Mouse (Mus musculus) cerebellum, postnatal 4 days (tissue): ENCODE measurements around the gene Cry2.
A peak's percentile ranks its signal among the peaks of the same experiment; 100 is the strongest.
"Not testable (repeated sequence)": the region's sequence is repeated elsewhere in the genome, so short reads cannot be mapped to it uniquely, and the experiment has no call there.

Experiments used
- DNase-seq, 2 experiments: peaks; one replicate each; pipeline ENCODE4 v3.0.0; 2022; ENCODE audit warnings: low spot score in 2 of 2, mixed read lengths in 1 of 2

Cry2 gene

DNA sequence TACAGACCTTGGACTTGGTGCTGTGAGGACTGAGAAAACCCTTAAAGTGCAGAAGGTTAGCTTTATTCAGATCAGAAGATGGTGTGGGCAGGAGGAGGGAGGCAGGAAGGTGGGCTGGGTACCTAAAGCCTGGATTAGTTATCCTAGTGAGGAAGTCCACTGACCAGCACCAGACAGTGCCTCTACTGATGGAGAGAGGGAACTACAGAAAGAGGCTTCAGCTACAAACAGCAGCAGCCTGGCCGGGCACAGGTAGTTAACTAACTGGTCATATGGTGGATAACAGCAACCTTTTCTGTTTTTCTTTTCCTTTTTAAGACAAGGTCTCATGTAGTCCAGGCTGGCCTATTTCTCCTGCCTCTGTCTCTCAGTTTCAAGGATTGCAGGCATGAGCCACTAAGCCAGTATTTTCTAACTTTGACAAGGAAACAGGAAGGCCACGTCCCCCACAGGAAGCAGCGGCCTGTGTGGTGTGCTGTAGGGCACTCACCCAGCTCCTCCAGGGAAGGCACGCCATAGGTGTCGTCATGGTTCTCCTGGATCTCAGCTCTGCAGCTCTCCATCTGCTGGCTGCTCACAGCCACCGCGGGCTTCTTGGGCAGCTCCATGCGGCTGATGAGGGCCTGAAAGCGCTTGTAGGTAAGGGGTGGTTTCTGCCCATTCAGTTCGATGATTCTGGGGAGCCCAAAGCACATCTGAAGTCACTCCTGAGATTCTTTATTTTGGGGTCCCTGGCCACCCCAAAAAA lies 11.3 kb downstream of the Cry2 start:
- no peak for DNase-seq

DNA sequence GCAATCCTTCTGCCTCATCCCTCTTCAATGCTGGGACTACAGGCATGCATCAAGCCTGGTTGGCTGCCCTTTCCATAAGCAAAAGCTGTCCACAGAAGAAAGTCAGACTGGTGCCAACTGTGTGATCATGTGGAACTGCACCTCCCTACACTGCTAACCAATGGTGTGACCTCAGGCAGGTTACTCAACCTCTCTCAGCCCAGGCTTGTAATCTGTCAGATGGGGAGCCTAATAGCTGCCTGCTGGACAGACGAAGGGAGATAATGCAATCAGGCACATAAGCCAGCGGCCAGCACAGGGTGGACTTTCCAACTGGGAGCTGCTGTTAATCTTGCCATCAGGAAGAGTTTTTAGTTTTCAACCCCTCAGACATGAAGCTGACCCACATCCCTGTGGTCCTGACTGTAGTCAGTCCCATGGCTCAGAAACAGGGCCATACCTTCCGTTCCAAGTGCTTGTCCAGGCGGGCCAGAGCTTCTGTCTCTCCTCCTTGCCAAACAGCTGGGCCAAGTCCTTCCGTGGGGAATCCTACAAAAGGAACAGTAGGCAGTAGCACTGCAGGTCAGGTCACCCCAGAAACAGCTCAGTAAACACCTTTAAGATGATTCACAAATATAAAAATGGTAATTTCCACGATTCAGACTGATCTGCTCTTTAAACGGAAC lies 12.0 kb downstream of the Cry2 start:
- DNase-seq, result no peak

DNA sequence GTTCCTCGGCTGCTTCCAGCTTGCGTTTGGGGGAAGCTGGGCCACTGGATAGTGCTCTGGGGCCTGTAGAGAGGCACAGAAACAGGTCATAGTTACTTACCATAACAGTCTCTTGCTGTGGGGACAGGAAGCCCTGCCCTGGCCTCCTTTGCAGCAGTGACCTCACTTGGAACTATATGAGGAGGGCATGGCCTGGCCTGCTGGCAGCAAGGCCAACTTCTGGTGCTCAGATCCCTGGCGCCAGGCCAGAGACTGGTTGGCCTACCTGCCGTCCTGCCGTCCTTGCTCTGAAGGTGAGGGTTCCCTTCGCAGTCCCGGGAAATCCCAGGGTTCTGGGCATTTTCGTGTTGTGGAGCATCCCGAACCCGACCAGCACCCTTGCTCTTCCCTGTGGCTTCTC lies 22.1 kb downstream of the Cry2 start:
- no peak for DNase-seq

DNA sequence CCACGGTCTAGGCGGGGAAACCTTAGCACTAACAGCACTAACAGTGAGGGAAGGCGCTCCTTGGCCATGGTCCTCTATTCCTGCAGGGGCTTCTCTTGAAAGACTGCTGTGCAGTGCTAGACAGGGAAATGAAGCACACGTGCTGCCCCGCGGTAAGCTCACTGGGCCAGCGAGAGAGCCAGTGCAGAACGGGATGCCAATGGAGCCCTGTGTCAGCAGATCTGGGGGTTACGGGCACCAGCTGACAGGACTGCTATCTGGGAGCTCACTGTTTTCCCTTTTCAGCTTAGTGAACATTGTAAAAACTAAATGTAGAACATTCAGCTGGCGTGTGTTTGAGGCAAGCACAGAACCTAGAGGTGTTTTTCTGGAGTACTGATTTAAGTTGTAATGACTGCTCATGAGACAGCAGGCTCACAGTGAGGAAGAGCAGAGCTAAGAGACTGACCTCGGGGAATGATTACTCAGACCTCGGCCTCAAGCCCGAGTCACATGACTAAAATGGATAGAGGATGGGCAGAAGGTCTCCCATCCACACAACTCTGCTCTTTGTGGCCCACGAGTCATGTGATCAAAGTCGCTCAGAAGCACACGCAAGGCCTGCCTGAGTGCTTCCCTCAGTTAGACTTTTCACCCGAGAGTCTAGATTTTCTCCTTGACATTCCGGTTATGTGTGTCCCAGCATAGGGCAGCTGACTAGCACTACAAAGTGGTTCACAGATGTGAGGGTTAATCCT lies 25.4 kb downstream of the Cry2 start:
- DNase-seq, result no peak

DNA sequence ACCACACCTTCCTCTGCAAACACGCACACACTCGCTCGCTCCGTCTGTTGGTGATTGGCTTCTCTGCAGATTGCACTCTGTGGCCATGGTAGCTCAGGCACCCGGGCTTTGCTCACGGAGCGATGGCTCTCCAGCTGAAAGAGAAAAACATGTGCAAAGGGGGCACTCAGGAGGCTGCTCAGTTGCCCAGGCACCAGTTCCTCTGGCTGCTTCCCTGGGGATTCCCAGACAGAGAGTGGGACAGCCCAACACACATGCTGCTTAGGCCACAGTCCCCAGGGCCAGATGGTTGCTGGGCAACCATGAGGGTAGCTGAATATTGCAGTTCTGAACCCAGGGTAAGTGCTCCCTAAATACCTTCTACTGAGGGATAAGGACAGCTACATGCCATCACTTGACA lies 28.2 kb downstream of the Cry2 start:
- no peak for DNase-seq

DNA sequence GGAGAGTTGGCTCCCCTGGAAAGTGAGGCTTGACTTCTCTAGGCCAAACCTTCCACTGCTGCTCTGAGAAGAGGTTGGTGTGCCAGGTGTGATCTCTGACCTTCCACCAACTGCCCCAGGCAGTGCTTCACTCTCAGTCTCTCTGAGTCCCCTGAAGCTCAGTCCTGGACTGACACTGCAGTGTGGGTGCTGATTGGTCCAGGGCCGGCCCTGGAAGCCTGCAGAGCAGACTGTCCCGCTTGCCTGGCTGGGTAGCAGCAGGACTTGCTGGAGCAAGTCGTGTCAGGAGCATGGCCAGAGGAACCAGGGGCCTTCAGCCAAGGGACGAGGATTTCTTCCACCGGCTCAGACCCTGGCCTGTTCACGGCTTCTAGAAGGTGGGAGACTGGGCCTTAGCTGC lies 29.1 kb downstream of the Cry2 start:
- DNase-seq, result no peak

DNA sequence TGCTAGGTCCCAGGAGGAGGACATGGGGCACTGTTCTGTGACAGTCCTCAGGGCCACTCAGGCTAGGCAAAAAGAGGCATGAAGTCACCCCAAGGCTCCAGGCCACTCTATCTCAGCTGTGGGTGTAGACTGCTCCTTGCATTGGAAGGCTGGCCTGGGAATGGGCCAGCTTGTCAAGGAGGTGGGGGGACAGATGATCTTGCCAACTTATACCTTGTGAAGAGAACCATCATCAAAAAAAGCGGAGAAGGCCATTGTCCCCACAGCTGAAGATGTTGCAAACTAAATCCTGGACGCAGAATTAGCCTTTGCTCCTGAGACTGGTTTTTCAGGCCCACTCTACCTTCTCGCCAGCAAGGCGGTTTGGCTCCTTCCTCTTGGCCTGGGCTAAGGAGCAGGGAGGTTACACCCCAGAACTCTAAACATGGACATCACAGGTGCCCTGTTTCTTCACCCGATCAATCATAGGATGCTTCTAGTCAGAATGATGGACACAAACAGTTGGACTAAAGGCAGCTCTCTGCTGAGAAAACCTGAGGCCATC lies 30.0 kb downstream of the Cry2 start:
- no peak for DNase-seq

DNA sequence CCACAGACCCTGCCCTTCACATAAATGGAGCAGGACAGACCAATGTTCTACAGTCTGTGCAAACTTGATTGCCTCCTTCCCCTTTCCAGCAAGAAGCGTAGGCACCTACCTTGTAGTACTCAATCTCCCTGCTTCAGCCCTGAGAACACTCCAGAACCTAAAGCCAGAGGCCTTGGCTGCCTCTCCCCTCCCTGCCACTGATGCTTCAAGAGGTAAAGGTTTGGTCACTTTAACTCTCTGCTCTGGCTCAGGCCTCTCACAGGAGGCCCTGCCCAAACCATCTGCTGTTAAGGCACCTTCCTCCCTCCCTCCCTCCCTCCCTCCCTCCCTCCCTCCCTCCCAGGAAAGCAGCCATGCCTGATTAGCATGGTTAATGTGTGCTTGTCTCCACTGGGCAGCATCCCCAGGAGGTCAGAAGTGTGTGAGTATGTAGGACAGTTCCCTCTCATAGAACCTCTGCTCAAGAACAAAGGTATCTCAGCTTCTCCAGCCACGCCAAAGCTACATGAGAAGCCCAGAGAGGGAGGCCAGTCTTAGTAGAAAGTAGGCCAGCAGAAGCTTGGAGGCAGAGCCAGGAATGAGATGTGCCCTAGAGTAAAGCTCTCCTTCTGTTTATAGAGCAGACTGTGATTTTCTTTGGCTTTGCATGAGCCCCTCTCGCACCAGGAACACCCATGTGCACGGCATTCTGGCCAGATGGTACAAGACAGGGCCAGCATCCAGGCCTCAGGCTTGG lies 31.1 kb downstream of the Cry2 start:
- DNase-seq, result no peak

DNA sequence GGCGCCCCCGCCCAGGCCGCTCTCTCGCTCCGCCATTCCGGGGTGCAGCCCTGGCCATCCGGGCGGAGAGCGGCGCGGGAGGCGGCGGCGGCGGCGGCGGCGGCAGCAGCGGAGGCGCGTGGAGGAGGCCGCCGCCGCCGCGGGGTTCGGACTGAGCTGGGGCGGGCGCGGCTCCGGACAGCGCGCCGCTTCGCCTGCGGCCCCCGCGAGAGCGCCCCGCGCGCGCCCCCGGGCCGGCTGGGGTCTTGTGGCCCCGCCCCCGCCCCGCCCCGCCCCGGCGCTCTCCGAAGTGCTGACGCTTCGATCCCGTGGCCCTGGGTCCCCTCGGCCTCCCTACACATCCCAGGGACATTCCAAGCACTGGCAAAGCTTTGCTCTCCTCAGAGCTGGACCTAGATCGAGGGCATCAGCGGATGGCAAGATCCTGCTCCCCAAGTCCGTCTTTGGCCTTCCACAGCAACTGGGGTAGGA lies 32.7 kb downstream of the Cry2 start, which contains the start of gene Mapk8ip1:
Gene Mapk8ip1, minus strand, starts transcription at position 173 of the 471 bp plus-strand sequence.
- no peak for DNase-seq

DNA sequence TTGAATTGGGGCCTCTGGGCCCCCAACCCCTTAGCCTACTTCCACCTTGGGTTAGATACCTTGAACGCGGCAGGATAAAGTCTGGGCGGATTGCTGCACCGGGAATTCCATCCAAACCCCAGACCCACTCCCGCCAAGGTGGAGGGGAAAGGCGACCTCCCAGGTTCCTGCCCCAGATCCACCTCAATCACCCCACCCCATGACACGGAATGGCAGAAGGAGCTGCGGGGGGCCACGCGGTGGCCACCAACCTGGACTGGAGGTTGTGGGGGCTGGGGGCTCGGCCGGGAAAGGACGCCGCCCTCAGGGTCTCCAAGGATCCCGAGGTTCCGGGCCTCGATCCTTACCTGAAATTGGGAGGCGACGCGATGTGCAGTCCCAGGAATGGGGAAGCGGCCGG lies 33.2 kb downstream of the Cry2 start:
- DNase-seq, result no peak

DNA sequence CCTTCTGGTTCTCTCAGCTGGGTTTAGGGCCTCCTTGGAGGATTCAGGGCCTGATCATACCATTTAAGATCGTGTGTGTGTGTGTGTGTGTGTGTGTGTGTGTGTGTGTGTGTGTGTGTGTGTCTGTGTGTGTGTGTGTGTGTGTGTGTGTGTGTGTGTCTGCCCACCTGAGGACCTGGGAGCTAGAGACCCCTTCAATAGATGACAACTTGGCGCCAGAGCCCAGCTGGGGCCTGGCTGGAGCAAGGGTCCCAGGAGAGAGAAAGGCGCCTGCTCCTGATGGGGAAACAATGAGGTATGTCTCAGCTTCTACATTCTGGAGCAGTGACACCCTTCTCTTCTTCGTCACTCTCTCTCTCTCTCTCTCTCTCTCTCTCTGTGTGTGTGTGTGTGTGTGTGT lies 34.0 kb downstream of the Cry2 start:
- DNase-seq, result not testable (repeated sequence)

DNA sequence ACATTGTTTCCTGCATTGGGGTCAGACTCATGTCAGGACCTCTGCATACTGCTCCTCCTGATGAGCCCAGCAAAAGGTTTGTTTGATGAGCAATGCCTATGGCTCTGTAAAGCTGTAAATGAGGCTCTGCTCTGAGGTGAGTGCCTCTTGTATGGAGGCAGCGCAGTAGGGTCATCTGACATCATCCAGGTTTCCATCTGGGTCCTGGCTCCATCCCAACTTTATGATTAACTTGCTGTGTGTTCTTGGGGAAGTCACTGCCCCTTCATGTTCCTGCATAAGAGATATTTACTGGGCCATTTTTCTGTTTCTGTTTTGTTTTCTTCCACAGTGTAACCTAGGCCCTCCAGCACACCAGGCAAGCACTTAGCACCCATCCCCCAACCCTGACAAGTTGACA lies 36.4 kb downstream of the Cry2 start:
- DNase-seq, result no peak

DNA sequence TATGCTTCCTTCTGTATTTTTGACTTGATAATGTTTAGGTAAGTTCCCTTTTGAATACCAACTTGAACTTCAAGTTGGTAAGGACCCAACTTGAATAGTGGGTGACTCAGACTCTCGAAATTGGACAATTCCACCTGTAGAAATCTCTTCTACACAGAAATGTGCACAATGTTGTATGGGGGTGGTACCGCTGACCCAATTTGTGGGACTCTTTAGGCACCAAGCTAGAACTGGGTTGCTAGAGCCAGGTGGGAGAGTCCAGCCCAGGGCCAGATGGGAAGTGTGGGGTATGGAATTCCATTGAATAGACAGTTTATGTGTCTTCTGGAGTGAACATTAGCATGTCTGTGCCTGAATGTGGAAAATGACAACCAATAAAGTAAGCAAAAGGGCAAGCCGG lies 38.3 kb downstream of the Cry2 start:
- DNase-seq, result no peak

DNA sequence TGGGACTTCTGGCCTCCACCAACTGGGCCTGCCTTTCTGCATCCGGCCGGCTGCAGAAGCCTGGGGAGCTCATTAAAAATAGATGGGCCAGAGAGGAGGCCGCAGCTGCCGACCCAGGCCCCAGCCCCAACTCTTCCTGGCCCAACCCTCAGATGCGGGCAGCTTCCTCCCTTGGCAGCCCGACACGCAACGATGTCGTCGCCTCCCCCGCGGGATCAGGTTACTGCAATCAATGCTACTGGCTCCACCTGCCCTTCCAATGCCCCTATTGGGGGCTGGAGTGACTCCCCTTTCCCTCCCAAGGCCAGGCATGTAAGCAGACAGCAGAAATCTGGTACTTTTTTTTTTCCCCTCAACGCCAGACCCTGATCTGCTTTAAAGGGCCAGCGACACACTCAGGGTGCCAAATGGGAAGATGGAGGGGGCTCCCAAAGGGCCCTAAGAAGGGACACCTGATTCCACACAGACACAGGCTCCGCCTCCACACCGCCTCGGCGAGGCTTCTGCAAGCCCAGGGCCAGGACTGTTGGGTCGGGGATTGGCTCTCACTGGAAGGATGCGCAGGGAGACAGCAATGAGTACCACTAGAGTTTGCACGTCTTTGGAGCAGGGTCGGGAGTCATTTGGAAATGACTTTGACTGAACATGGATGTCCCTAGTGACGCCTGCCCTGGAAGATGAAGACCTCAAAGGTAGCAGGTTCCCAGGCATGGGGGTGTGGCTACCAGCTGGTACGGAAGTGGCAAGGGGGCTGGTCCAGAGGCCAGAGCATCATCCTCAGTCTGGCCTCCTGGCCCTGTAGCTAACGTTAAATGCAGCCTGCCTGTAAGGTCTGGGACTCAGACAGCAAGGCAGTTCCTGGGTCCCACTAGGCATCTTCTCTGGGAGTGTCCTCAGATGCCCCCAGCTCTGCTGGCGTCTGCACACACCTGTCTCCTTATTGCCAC lies 41.3 kb downstream of the Cry2 start:
- peak in 1 of 2 experiments; percentile 59 for DNase-seq

DNA sequence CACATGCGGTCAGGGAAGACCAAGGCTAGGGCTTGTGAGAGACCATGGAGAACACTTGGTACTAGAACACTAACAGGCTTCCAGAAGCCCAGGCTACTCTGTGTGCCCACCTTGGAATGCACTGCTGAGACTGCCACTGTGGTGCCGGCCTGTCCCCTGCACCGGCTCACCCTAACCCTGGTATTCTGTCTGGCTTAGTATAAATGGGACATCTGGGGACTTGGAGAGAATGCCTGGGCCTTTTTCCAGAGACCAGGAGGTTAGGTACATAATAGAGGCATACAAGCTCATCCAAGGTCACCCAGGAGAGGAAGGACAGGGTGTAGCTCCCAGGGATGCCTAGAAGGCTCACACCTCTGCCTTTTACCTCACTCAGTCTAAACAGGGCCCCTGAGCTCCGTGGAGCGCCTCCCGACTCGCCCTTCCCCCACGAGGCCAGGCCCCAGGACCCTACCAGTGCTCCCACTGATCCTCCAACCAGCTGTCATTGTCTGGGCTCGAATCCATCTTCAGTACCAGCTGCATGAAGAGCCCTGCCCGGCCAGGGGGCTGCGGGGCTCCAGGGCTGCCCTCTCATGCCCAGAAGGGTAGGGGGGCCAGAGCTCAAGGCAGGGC lies 42.0 kb downstream of the Cry2 start:
- DNase-seq, result peak in 1 of 2 experiments; percentile 58

DNA sequence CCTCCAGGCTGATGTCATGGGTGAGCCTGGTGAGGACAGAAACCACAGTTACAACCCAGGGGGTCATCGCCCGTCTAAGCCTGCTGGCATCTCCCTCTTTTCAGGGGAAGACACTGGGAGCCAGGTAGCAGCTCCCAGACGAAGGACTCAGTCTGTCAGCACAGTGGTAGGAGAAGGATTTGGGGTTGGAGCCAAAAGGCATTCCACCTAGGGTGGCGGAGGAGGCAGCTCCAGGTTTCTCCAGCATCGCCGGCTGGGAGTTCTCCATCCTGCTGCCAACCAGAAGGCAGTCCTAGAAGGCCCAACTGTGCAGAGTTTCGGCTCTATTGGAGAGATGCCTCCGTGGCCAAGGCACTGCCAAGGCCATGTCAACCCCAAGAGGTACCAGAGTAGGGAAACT lies 42.7 kb downstream of the Cry2 start:
- no peak for DNase-seq

DNA sequence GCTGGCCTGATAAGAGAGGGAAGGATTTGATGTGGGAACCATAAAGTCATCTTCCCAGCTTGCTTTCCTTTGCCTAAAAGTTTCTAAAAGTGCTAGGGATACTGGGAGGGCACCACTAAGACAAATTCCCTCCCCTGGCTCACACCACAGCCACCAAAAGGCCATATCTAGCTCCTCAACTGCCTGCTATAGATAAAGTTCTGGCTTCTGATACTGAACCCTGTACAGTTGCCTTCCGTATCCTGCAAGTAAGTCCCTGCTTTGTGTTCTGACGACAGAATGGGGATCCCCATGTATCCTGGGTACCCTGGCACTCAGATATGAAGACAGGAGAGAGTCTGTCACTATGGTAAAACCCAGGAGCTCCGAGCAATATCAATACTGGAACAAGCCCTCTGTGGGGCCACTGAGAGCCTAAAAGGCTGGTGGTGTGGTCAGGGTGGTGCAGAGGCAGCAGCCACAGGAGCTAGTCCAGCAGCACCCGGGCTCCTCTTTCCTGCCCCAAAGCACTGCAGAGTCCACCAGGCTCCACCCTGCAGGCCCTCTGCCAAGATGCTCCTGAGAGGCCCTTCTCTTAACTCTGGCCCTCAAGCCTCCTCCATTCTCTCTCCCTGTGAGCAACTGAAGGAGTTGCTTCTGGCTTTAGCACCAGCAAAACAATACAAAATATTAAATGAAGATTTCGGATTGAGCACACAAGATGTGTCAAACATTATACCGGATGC lies 43.5 kb downstream of the Cry2 start:
- no peak for DNase-seq

DNA sequence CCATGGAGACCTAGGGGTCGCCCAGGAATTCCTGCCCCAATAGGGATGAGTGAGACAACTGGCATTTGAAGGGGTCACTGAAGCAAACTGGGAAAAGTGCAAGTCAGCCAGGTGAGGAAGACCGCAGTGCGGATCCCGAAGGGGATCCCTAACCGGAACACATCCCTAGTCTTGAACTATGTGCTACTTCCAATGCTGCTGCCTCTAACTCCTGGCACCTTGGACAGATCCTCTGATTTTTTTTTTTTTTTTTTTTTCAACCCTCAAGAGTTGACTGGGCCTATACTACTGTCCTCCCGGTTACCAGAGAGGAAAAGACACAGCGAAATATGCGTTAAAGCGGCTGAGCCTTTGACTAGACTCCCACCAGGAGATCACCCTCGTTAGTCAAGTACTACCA lies 44.2 kb downstream of the Cry2 start:
- no peak for DNase-seq

DNA sequence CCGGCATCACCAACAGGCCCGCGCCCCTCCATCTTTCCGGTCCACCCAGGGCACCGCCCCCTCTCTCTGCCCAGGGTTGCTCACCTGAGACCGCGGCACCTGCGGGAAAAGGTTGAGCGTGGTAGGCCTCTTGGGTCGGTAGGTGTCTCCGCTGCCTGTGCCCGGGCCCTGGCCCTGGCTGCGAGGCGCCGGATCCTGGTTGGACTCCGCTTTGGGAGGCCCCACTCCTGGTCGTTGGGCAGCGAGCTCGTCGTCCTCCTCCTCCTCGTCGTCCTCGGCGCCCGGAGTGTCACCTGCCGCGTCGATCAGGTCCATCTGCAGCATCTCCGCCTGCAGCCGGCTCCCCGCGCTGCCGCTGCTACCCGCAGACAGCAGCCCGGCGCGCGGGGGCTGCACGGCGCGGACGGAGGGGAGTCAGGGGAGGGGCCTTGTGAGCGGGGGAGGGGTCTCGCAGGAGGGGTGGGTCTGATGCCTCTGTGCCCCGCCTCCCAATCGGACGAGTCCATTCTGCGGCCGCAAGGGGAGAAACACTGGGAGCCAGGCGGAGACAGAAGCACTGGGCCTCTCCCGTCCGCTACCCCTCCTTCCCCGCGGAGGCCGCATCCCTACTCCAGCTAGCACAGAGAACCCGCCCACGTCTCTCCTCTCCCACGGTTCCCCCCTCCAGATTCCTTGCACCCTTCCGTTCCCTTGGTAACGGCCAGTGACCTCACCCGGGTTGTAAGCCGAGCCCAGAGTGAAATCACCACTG lies 44.8 kb downstream of the Cry2 start:
- DNase-seq, result peak; percentile 75 to 87
